Mouse (Mus musculus): ENCODE results near the gene Pbld1. TPM values are rescaled to one million over a fixed set of nuclear protein-coding genes. Genes with fewer than 3 reads are reported as not detected.

Gene Pbld1
- polyA plus RNA-seq, 1 experiment from 2014 or later = 2.3 TPM

- H3K27me3 ChIP-seq (replicated peaks; ENCODE audit: low read depth, poor library complexity, severe bottlenecking) = no peaks in the 10 kb centered on the region
Observed at GRCm38 (mm10) chr10:63113716-63114360, 53.9 kb downstream of the Pbld1 start.

DNA sequence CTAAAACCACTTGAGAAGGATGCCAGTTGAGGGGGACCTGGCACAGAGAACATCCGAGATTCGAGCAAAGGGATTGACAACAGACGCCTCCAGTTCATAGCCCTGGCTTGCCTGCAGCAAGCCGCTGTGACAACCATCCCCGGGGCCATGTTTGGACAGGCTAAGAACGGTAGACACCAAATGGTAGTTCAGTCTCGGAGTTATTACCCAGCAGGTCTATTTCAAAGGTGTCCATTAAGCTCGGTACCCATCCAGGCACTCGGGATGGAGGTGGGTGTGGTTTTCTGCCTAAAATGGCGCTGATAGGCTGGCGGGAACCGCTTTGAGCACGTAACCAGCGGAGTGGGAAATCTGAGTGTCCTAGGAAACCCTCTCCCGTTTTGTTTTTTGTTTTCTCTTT is 55.9 kb downstream of the Pbld1 start:
- 86% methylated on average over 15 of the region's 15 CpGs for WGBS
- H3K9me3 ChIP-seq = peaks cover 5% of the 10 kb centered on the region; the same call in 1 of the 2 replicates
- H3K27me3 ChIP-seq (replicated peaks; ENCODE audit: low read depth, poor library complexity, severe bottlenecking) = no peaks in the 10 kb centered on the region
- H3K4me1 ChIP-seq = no peaks in the 10 kb centered on the region
- H3K4me3 ChIP-seq = no peak overlapping the region
- H3K36me3 ChIP-seq (replicated peaks) = no peaks in the 10 kb centered on the region
- H3K27ac ChIP-seq (replicated peaks) = no peak overlapping the region
- DNase-seq (ENCODE audit: low spot score) = no peak

More at GRCm38 (mm10) chr10:63113716-63114360, 53.9 kb downstream of the Pbld1 start:
- no peak overlapping the region for H3K27ac ChIP-seq (replicated peaks)
- no peaks in the 10 kb centered on the region for H3K36me3 ChIP-seq (replicated peaks)
- WGBS = 86% methylated on average over 6 of the region's 6 CpGs
- peaks cover 5% of the 10 kb centered on the region; the same call in 1 of the 2 replicates for H3K9me3 ChIP-seq
- no peak for DNase-seq (ENCODE audit: low spot score)
- no peaks in the 10 kb centered on the region for H3K4me1 ChIP-seq
- H3K4me3 ChIP-seq = no peak overlapping the region

GRCm38 (mm10) chr10:63116376-63116775 is 56.4 kb downstream of the Pbld1 start:
- DNase-seq (ENCODE audit: low spot score) = no peak
- Histone ChIP-seq H3K4me3 (no peak overlapping the region), H3K27me3 (replicated peaks; ENCODE audit: low read depth, poor library complexity, severe bottlenecking) (no peaks in the 10 kb centered on the region), H3K36me3 (replicated peaks) (no peaks in the 10 kb centered on the region), H3K4me1 (no peaks in the 10 kb centered on the region), H3K27ac (replicated peaks) (no peak overlapping the region), H3K9me3 (0 out of 2 replicates have a peak, but pooled peaks cover under 1% of the 10 kb centered on the region)
- 91% methylated on average over 9 of the region's 9 CpGs for WGBS

DNA sequence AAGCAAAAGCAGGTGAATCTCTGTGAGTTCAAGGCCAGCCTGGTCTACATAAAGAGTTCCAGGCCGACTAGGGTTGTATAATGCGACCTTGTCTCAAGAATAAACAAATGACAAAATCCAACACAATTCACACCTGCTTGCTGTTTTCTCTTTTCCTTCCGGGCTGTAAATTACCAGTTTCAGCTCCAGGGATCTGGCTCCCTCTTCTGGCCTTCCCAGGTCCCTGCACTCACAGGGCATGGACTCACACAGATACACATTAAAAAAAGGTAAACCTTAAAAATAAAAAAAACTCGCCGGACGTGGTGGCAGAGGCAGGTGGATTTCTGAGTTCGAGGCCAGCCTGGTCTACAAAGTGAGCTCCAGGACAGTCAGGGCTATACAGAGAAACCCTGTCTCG is 57.6 kb downstream of the Pbld1 start:
- no peaks in the 10 kb centered on the region for H3K27me3 ChIP-seq (replicated peaks; ENCODE audit: low read depth, poor library complexity, severe bottlenecking)
- H3K36me3 ChIP-seq (replicated peaks) = no peaks in the 10 kb centered on the region
- no peaks in the 10 kb centered on the region for H3K4me1 ChIP-seq
- no peaks in the 10 kb centered on the region for H3K9me3 ChIP-seq
- no peak overlapping the region for H3K27ac ChIP-seq (replicated peaks)
- no peak for DNase-seq (ENCODE audit: low spot score)
- WGBS = 94% methylated on average over 8 of the region's 8 CpGs
- no peak overlapping the region for H3K4me3 ChIP-seq

DNA sequence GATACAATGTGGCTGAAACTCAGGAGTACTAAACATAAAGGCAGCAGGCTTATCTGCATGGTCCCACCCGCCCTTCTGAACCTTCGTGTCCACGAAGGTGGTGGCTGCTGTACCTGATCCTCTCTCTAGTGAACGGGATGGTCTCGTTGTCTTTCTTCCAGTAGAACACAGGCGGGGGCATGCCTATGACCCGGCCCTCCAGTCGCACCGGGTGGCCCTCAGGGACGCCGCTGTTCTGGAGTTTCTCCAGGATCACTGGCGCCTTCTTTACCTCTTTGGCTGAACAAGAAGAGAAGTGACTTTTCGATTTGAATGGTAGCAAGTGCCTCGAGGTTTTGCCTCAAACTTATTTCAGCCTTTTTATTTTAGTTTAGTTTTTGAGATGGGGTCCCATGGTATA is 60.0 kb downstream of the Pbld1 start:
- 81% methylated on average over 14 of the region's 14 CpGs for WGBS
- no peak for DNase-seq (ENCODE audit: low spot score)
- H3K36me3 ChIP-seq (replicated peaks) = no peaks in the 10 kb centered on the region

DNA sequence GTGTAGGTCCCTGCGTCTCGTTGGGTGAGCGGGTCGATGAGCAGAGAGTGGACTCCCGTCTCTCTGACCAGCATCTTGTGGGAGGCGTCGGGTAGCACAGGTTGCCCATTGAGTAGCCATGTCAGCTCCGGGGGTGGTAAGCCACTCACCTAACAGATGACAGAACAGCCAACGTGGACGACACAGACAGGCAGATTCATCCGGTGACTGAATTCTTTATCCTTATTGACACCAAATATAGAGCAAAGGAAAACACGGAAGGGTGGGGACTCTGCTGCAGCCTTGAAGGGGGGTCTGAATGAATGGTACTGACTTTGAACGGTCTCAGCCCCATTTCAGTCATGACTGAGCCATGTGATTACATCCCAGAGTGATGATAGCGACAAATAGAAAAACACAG is 62.0 kb downstream of the Pbld1 start:
- 87% methylated on average over 14 of the region's 14 CpGs for WGBS
- Histone ChIP-seq H3K36me3 (replicated peaks) (no peaks in the 10 kb centered on the region), H3K9me3 (no peaks in the 10 kb centered on the region), H3K4me1 (no peaks in the 10 kb centered on the region), H3K4me3 (no peak overlapping the region), H3K27ac (replicated peaks) (no peak overlapping the region), H3K27me3 (replicated peaks; ENCODE audit: low read depth, poor library complexity, severe bottlenecking) (no peaks in the 10 kb centered on the region)
- no peak for DNase-seq (ENCODE audit: low spot score)

More for the DNA sequence above, 60.0 kb downstream of the Pbld1 start:
- no peak overlapping the region for H3K27ac ChIP-seq (replicated peaks)
- no peaks in the 10 kb centered on the region for H3K27me3 ChIP-seq (replicated peaks; ENCODE audit: low read depth, poor library complexity, severe bottlenecking)
- no peak overlapping the region for H3K4me3 ChIP-seq
- H3K9me3 ChIP-seq = no peaks in the 10 kb centered on the region
- H3K4me1 ChIP-seq = no peaks in the 10 kb centered on the region

DNA sequence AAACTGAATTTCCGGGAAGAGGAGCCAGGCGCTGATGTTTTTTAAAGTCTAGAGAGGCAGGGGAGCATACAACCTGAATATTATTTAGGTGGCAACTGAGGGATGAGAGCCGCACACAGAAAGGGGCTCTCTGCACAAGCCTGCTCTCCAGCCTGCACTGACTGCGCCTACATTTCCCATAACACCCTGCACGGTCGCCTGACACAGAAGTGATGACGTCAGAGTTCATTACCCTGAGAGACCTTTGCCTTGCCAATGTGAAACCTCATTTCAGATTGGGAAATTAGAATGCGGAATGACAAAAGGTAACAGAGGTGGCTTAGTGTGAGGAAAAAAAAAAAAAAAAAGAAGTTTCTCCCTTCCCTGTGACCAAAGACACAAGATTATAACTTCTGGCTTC is 62.6 kb downstream of the Pbld1 start:
- 31% methylated on average over 8 of the region's 8 CpGs for WGBS
- Histone ChIP-seq H3K4me1 (no peaks in the 10 kb centered on the region), H3K27me3 (replicated peaks; ENCODE audit: low read depth, poor library complexity, severe bottlenecking) (no peaks in the 10 kb centered on the region), H3K4me3 (no peak overlapping the region), H3K27ac (replicated peaks) (no peak overlapping the region), H3K9me3 (no peaks in the 10 kb centered on the region), H3K36me3 (replicated peaks) (no peaks in the 10 kb centered on the region)
- DNase-seq (ENCODE audit: low spot score) = peak; percentile 41

- 86% methylated on average over 8 of the region's 8 CpGs for WGBS
- H3K36me3 ChIP-seq (replicated peaks) = no peaks in the 10 kb centered on the region
- no peak for DNase-seq (ENCODE audit: low spot score)
- H3K27me3 ChIP-seq (replicated peaks; ENCODE audit: low read depth, poor library complexity, severe bottlenecking) = no peaks in the 10 kb centered on the region
- no peak overlapping the region for H3K27ac ChIP-seq (replicated peaks)
- no peak overlapping the region for H3K4me3 ChIP-seq
- H3K9me3 ChIP-seq = no peaks in the 10 kb centered on the region
- H3K4me1 ChIP-seq = no peaks in the 10 kb centered on the region
Observed at GRCm38 (mm10) chr10:63123141-63123540, 63.2 kb downstream of the Pbld1 start.

- WGBS = 91% methylated on average over 10 of the region's 10 CpGs
- no peak overlapping the region for H3K27ac ChIP-seq (replicated peaks)
Observed at GRCm38 (mm10) chr10:63124016-63124415, 64.1 kb downstream of the Pbld1 start.

DNA sequence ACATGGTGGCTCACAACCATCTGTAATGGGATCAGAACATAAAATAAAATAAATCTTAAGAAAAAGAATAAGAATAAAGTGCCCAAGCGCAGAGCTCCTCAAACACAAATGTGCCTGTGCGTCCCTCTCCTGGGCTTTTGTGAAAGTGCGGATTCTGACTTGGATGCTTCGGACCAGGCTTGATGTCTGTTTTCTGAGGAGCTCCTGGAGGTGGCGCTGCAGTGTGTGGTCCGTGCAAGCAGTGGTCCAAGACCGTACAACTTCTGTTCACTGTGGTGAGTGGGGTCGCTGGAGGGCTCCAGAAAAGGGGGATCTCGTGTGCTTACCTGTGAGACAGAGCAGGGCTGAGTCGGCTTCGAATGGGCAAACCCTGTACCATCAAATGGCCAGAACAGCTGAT is 65.4 kb downstream of the Pbld1 start:
- 36% methylated on average over 11 of the region's 11 CpGs for WGBS
- no peaks in the 10 kb centered on the region for H3K36me3 ChIP-seq (replicated peaks)
- DNase-seq (ENCODE audit: low spot score) = peak; percentile 27
- H3K4me1 ChIP-seq = no peaks in the 10 kb centered on the region
- no peaks in the 10 kb centered on the region for H3K9me3 ChIP-seq
- H3K27me3 ChIP-seq (replicated peaks; ENCODE audit: low read depth, poor library complexity, severe bottlenecking) = no peaks in the 10 kb centered on the region
- H3K4me3 ChIP-seq = no peak overlapping the region
- H3K27ac ChIP-seq (replicated peaks) = no peak overlapping the region

More at GRCm38 (mm10) chr10:63124016-63124415, 64.1 kb downstream of the Pbld1 start:
- no peak for DNase-seq (ENCODE audit: low spot score)
- H3K36me3 ChIP-seq (replicated peaks) = no peaks in the 10 kb centered on the region
- no peak overlapping the region for H3K4me3 ChIP-seq
- no peaks in the 10 kb centered on the region for H3K9me3 ChIP-seq
- H3K27me3 ChIP-seq (replicated peaks; ENCODE audit: low read depth, poor library complexity, severe bottlenecking) = no peaks in the 10 kb centered on the region
- no peaks in the 10 kb centered on the region for H3K4me1 ChIP-seq

GRCm38 (mm10) chr10:63126116-63126515 is 66.2 kb downstream of the Pbld1 start:
- Histone ChIP-seq H3K4me1 (no peaks in the 10 kb centered on the region), H3K27me3 (replicated peaks; ENCODE audit: low read depth, poor library complexity, severe bottlenecking) (no peaks in the 10 kb centered on the region), H3K36me3 (replicated peaks) (no peaks in the 10 kb centered on the region), H3K27ac (replicated peaks) (no peak overlapping the region), H3K9me3 (no peaks in the 10 kb centered on the region), H3K4me3 (no peak overlapping the region)
- 80% methylated on average over 4 of the region's 4 CpGs for WGBS
- no peak for DNase-seq (ENCODE audit: low spot score)

DNA sequence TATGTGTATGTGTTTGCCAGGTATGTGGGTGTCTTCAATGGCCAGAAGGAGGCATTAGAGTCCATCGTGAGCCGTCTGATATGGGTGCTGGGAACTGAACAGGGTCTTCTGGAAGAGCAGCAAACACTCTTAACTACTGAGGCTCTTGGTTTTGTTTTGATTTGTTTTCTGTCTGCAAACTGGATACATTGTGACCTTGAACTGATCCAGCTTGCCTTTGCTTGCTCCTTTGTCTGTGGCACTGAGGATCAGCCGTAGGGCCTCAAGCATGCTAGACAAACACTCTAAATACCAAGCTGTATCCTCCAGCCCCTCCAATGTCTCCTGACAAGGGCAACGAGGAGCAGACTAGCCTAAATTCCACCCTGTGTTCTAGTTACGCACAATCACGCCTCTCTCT is 67.2 kb downstream of the Pbld1 start:
- H3K36me3 ChIP-seq (replicated peaks) = no peaks in the 10 kb centered on the region
- no peak overlapping the region for H3K27ac ChIP-seq (replicated peaks)
- no peak for DNase-seq (ENCODE audit: low spot score)
- H3K27me3 ChIP-seq (replicated peaks; ENCODE audit: low read depth, poor library complexity, severe bottlenecking) = no peaks in the 10 kb centered on the region
- no peaks in the 10 kb centered on the region for H3K4me1 ChIP-seq
- no peak overlapping the region for H3K4me3 ChIP-seq
- WGBS = 92% methylated on average over 6 of the region's 6 CpGs
- no peaks in the 10 kb centered on the region for H3K9me3 ChIP-seq
